Comparison of ENCODE assay signal across 21 mouse cellular contexts in the genomic region with DNA sequence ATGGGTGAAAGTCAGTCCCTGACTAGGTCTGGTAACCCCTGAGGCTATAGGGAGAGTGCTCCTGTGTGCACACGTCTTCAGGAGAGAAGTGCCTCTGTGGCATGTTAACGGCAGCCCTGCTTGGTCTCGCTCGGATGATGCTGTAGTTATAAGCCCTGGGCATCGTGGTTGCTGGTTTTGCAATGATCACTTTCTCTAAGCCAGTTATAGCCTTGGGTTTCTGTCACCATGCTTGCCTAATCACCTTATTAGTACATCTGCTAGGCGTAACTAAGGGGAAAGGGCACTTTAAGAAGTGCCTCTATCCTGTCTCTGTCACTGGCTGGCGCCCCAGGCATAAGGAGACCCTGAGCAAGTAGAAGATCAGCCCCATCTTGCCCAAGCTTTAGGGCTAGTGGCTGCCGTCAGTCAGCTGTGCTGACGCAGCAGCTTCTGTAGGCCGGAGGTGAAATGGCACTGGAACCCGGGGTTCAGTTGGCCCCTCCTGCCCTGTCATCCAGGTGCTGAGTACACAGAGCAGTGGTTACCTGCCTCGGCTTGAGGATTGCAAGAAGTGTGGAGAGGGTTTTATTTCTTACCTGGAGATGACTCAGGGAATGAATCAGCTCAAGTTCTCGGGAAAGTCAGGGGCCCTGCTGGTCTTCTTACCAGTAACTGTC.
DNase-seq lines count a peak whose midpoint lies in the region; ATAC-seq and TF ChIP-seq lines count a peak whose summit lies in the region.
"Had no signal": no experiment of that assay in that cellular context is flagged by ENCODE, and none has a peak within 500 bp of the region (broad histone marks: within the 10 kb centered on the region; RNA-seq: fewer than 3 reads in every experiment).

No protein-coding gene starts in this region.

- H3K9ac ChIP-seq in kidney, embryonic 16.5 days (replicated peaks; ENCODE audit: low read length), result no peak overlapping the region
- H3K9ac ChIP-seq in kidney, embryonic 14.5 days (ENCODE audit: low read depth, low read length), result no peak overlapping the region
- H3K9ac ChIP-seq in stomach, postnatal 0 days (ENCODE audit: low read length), result no peak overlapping the region
- H3K9ac ChIP-seq: embryonic facial prominence, embryonic 15.5 days; liver, embryonic 15.5 days; neural tube, embryonic 15.5 days had no signal

- no peak overlapping the region for H3K4me2 ChIP-seq in kidney, embryonic 16.5 days (replicated peaks; ENCODE audit: low read depth, low read length)
- no peak overlapping the region for H3K4me2 ChIP-seq in kidney, embryonic 14.5 days (replicated peaks; ENCODE audit: low read depth, low read length)
- no peak overlapping the region for H3K4me2 ChIP-seq in stomach, postnatal 0 days (replicated peaks; ENCODE audit: low read depth)
- H3K4me2 ChIP-seq: embryonic facial prominence, embryonic 15.5 days; liver, embryonic 15.5 days; neural tube, embryonic 15.5 days had no signal

- H3K9me3 ChIP-seq in kidney, embryonic 16.5 days (ENCODE audit: low read length), result no peaks in the 10 kb centered on the region
- no peaks in the 10 kb centered on the region for H3K9me3 ChIP-seq in kidney, embryonic 14.5 days (ENCODE audit: control insufficient read depth, low read length)
- H3K9me3 ChIP-seq in stomach, postnatal 0 days (ENCODE audit: control insufficient read depth, low read length), result no peaks in the 10 kb centered on the region
- H3K9me3 ChIP-seq: embryonic facial prominence, embryonic 15.5 days; heart, embryonic 10.5 days; hindbrain, embryonic 10.5 days; liver, embryonic 15.5 days; neural tube, embryonic 15.5 days had no signal

- no peaks in the 10 kb centered on the region for H3K27me3 ChIP-seq in kidney, embryonic 16.5 days (ENCODE audit: insufficient read depth, low read length)
- no peaks in the 10 kb centered on the region for H3K27me3 ChIP-seq in kidney, embryonic 14.5 days (ENCODE audit: control insufficient read depth, insufficient read depth, low read length)
- H3K27me3 ChIP-seq in stomach, postnatal 0 days (ENCODE audit: control insufficient read depth, insufficient read depth, low read length), result no peaks in the 10 kb centered on the region
- H3K27me3 ChIP-seq: embryonic facial prominence, embryonic 15.5 days; liver, embryonic 15.5 days; neural tube, embryonic 15.5 days had no signal

- no peaks in the 10 kb centered on the region for H3K36me3 ChIP-seq in kidney, embryonic 16.5 days (ENCODE audit: insufficient read depth, low read length)
- no peaks in the 10 kb centered on the region for H3K36me3 ChIP-seq in kidney, embryonic 14.5 days (ENCODE audit: control insufficient read depth, insufficient read depth, low read length)
- no peaks in the 10 kb centered on the region for H3K36me3 ChIP-seq in stomach, postnatal 0 days (ENCODE audit: control insufficient read depth, insufficient read depth, low read length)
- H3K36me3 ChIP-seq: embryonic facial prominence, embryonic 15.5 days; hindbrain, embryonic 10.5 days; liver, embryonic 15.5 days; neural tube, embryonic 15.5 days had no signal

- DNase-seq in fat pad, adult 2 months (ENCODE audit: extremely low read depth, low read depth, low spot score), result peak; percentile 76
- DNase-seq in stomach, postnatal 0 days (ENCODE audit: low spot score), result no peak
- no peak for DNase-seq in MN1 (ENCODE audit: low spot score)
- DNase-seq: adrenal gland, adult 2 months; cerebellum, adult 9-10 months; layer of hippocampus, postnatal 36 days; right cerebral cortex, postnatal 25 days; thymus, adult 2 months had no signal

- H3K27ac ChIP-seq in kidney, embryonic 16.5 days (ENCODE audit: low read length), result peak overlapping the region; percentile 18; the same call in 1 of the 2 replicates
- no peak overlapping the region for H3K27ac ChIP-seq in kidney, embryonic 14.5 days (ENCODE audit: low read depth, low read length)
- H3K27ac ChIP-seq in bone marrow, adult 2 months (ENCODE audit: control insufficient read depth, insufficient read depth, low read depth, low read length, poor library complexity), result peak overlapping the region; percentile 54
- H3K27ac ChIP-seq in stomach, postnatal 0 days (replicated peaks), result 0 out of 2 replicates have a peak overlapping the region, but pooled peaks have one; percentile 35
- H3K27ac ChIP-seq: heart, embryonic 10.5 days; hindbrain, embryonic 10.5 days; hindbrain, postnatal 0 days; kidney, postnatal 0 days; liver, embryonic 15.5 days; neural tube, embryonic 15.5 days had no signal

- no peak for TF ChIP-seq POLR2A in bone marrow, adult 2 months (IDR thresholded peaks at IDR 0.05; ENCODE audit: borderline replicate concordance, control insufficient read depth, low read depth, low read length)

- ATAC-seq in kidney, embryonic 16.5 days (ENCODE audit: low FRiP score, low TSS enrichment), result no peak
- ATAC-seq in kidney, embryonic 14.5 days (ENCODE audit: low FRiP score, low TSS enrichment), result no peak
- no peak for ATAC-seq in stomach, postnatal 0 days (ENCODE audit: low FRiP score, low TSS enrichment)
- ATAC-seq in cerebellum, adult (ENCODE audit: insufficient number of reproducible peaks, low FRiP score, low TSS enrichment), result no peak
- ATAC-seq: hindbrain, postnatal 0 days; lung, postnatal 0 days; midbrain, embryonic 16.5 days had no signal

- no peak for TF ChIP-seq CTCF in bone marrow, adult 2 months (IDR thresholded peaks at IDR 0.05; ENCODE audit: control insufficient read depth, insufficient read depth, low read length)
- no peak for TF ChIP-seq CTCF in stomach, postnatal 0 days (IDR thresholded peaks at IDR 0.05; ENCODE audit: low read depth)

- 69% methylated on average over 13 of the region's 13 CpGs for WGBS in kidney, embryonic 16.5 days
- 72% methylated on average over 13 of the region's 13 CpGs for WGBS in kidney, embryonic 14.5 days
- 43% methylated on average over 13 of the region's 13 CpGs for WGBS in bone marrow, adult 2 months
- 75% methylated on average over 13 of the region's 13 CpGs for WGBS in stomach, postnatal 0 days

- H3K4me1 ChIP-seq in kidney, embryonic 16.5 days (ENCODE audit: insufficient read depth, low read length), result peaks cover 3% of the 10 kb centered on the region; the same call in 1 of the 2 replicates
- H3K4me1 ChIP-seq in kidney, embryonic 14.5 days (ENCODE audit: control insufficient read depth, insufficient read depth, low read length), result no peaks in the 10 kb centered on the region
- H3K4me1 ChIP-seq in bone marrow, adult 2 months (ENCODE audit: control insufficient read depth, insufficient read depth, low read length), result peaks cover 5% of the 10 kb centered on the region; the same call in 1 of the 2 replicates
- H3K4me1 ChIP-seq in stomach, postnatal 0 days (replicated peaks; ENCODE audit: control insufficient read depth, insufficient read depth), result no peaks in the 10 kb centered on the region
- H3K4me1 ChIP-seq: embryonic facial prominence, embryonic 15.5 days; hindbrain, embryonic 10.5 days; neural tube, embryonic 15.5 days had no signal

- no peak for TF ChIP-seq EP300 in stomach, postnatal 0 days (optimal IDR thresholded peaks at IDR 0.05)

- no peak overlapping the region for H3K4me3 ChIP-seq in kidney, embryonic 16.5 days (ENCODE audit: low read length)
- no peak overlapping the region for H3K4me3 ChIP-seq in kidney, embryonic 14.5 days (ENCODE audit: low read length)
- H3K4me3 ChIP-seq in bone marrow, adult 2 months (replicated peaks; ENCODE audit: control insufficient read depth, low read depth, low read length), result no peak overlapping the region
- no peak overlapping the region for H3K4me3 ChIP-seq in stomach, postnatal 0 days (ENCODE audit: low read depth, low read length)
- H3K4me3 ChIP-seq: embryonic facial prominence, embryonic 15.5 days; heart, embryonic 10.5 days; hindbrain, embryonic 10.5 days; liver, embryonic 15.5 days; neural tube, embryonic 15.5 days had no signal
